ENCODE assay signal across 11 mouse cellular contexts in genomic region chr10:80388731-80389130, GRCm38 (mm10). TPM values are rescaled to one million over a fixed set of nuclear protein-coding genes. Genes with fewer than 3 reads are reported as not detected.
DNase-seq lines count a peak whose midpoint lies in the region; ATAC-seq and TF ChIP-seq lines count a peak whose summit lies in the region.
"Had no signal": no experiment of that assay in that cellular context is flagged by ENCODE, and none has a peak within 500 bp of the region (broad histone marks: within the 10 kb centered on the region; RNA-seq: fewer than 3 reads in every experiment).

No protein-coding gene starts in this region.

- intact Hi-C loops in heart, postnatal 36 days (cut with DNase I): loop anchor here (1.0 to 5.0 kb wide), 2 partner anchors 10 to 44 kb away; partner anchors contain the start of gene Tcf3

- no peaks in the 10 kb centered on the region for H3K27me3 ChIP-seq in heart, embryonic 11.5 days (ENCODE audit: control insufficient read depth, insufficient read depth, low read length)
- peaks cover 8% of the 10 kb centered on the region; the same call in 1 of the 2 replicates for H3K27me3 ChIP-seq in liver, embryonic 12.5 days (replicated peaks)
- H3K27me3 ChIP-seq in embryonic facial prominence, embryonic 11.5 days (ENCODE audit: control insufficient read depth, insufficient read depth, low read length): no peaks in the 10 kb centered on the region
- no peaks in the 10 kb centered on the region for H3K27me3 ChIP-seq in limb, embryonic 12.5 days

- ATAC-seq in heart, embryonic 11.5 days (replicated peaks; ENCODE audit: insufficient number of reproducible peaks, low FRiP score, low TSS enrichment): no peak
- no peak for ATAC-seq in liver, embryonic 12.5 days
- ATAC-seq in embryonic facial prominence, embryonic 11.5 days (replicated peaks; ENCODE audit: insufficient number of reproducible peaks, low FRiP score, low TSS enrichment, low read depth): no peak
- no peak for ATAC-seq in limb, embryonic 12.5 days (ENCODE audit: insufficient number of reproducible peaks, insufficient read depth, low FRiP score, low TSS enrichment, low read depth)
- no peak for ATAC-seq in erythroblast, adult 5-6 weeks (replicated peaks; ENCODE audit: low FRiP score, poor library complexity, severe bottlenecking)

- H3K36me3 ChIP-seq in heart, embryonic 11.5 days (ENCODE audit: control insufficient read depth, insufficient read depth, low read length): peaks cover 25% of the 10 kb centered on the region
- peaks cover 41% of the 10 kb centered on the region for H3K36me3 ChIP-seq in liver, embryonic 12.5 days
- peaks cover 25% of the 10 kb centered on the region for H3K36me3 ChIP-seq in embryonic facial prominence, embryonic 11.5 days (replicated peaks; ENCODE audit: control insufficient read depth, insufficient read depth, low read depth, low read length)
- H3K36me3 ChIP-seq in limb, embryonic 12.5 days: peaks cover 59% of the 10 kb centered on the region

- peaks cover 34% of the 10 kb centered on the region for H3K4me1 ChIP-seq in heart, embryonic 11.5 days (ENCODE audit: control insufficient read depth, insufficient read depth, low read length)
- H3K4me1 ChIP-seq in liver, embryonic 12.5 days: peaks cover 61% of the 10 kb centered on the region
- peaks cover 18% of the 10 kb centered on the region for H3K4me1 ChIP-seq in embryonic facial prominence, embryonic 11.5 days (ENCODE audit: control insufficient read depth, insufficient read depth, low read length)
- H3K4me1 ChIP-seq in limb, embryonic 12.5 days (replicated peaks): peaks cover 29% of the 10 kb centered on the region

- TF ChIP-seq CTCF in layer of hippocampus, adult 2 months (conservative IDR thresholded peaks at IDR 0.05): no peak

- WGBS in heart, embryonic 11.5 days (ENCODE audit: insufficient replicate concordance): 42% methylated on average over 2 of the region's 2 CpGs
- 8% methylated on average over 2 of the region's 2 CpGs for WGBS in liver, embryonic 12.5 days (ENCODE audit: insufficient replicate concordance)
- WGBS in embryonic facial prominence, embryonic 11.5 days: 34% methylated on average over 2 of the region's 2 CpGs
- WGBS in limb, embryonic 12.5 days: 14% methylated on average over 2 of the region's 2 CpGs

- peak overlapping the region; percentile 85; the same call in 1 of the 2 replicates for H3K4me3 ChIP-seq in heart, embryonic 11.5 days (ENCODE audit: low read depth, low read length)
- H3K4me3 ChIP-seq in liver, embryonic 12.5 days: no peak overlapping the region
- no peak overlapping the region; the same call in 1 of the 2 replicates for H3K4me3 ChIP-seq in embryonic facial prominence, embryonic 11.5 days (ENCODE audit: low read depth, low read length)
- peak overlapping the region; percentile 97; the same call in 1 of the 2 replicates for H3K4me3 ChIP-seq in limb, embryonic 12.5 days (replicated peaks)
- no peak overlapping the region for H3K4me3 ChIP-seq in layer of hippocampus, adult 2 months

- H3K27ac ChIP-seq in heart, embryonic 11.5 days (ENCODE audit: low read depth, low read length): no peak overlapping the region
- peak overlapping the region; percentile 71; the same call in 1 of the 2 replicates for H3K27ac ChIP-seq in liver, embryonic 12.5 days
- H3K27ac ChIP-seq in embryonic facial prominence, embryonic 11.5 days (replicated peaks; ENCODE audit: low read depth, low read length): no peak overlapping the region
- H3K27ac ChIP-seq in limb, embryonic 12.5 days: peak overlapping the region; percentile 84
- H3K27ac ChIP-seq in layer of hippocampus, adult 2 months: no peak overlapping the region

- no peak for DNase-seq in heart, postnatal 36 days
- DNase-seq in liver: no peak
- no peak for DNase-seq in embryonic facial prominence, embryonic 11.5 days (ENCODE audit: low spot score)
- no peak for DNase-seq in layer of hippocampus, adult 2 months (ENCODE audit: low spot score in 2 of 2)
- DNase-seq: lung, postnatal 10 days had no signal

- H3K9me3 ChIP-seq in heart, embryonic 11.5 days (replicated peaks; ENCODE audit: control insufficient read depth, low read length): no peaks in the 10 kb centered on the region
- H3K9me3 ChIP-seq in liver, embryonic 12.5 days (replicated peaks): no peaks in the 10 kb centered on the region
- H3K9me3 ChIP-seq in embryonic facial prominence, embryonic 11.5 days (replicated peaks; ENCODE audit: control insufficient read depth, low read length): no peaks in the 10 kb centered on the region
- H3K9me3 ChIP-seq in limb, embryonic 12.5 days: no peaks in the 10 kb centered on the region

- peak overlapping the region; percentile 96 for H3K4me2 ChIP-seq in heart, embryonic 11.5 days
- H3K4me2 ChIP-seq in liver, embryonic 12.5 days: peak overlapping the region; percentile 94
- no peak overlapping the region for H3K4me2 ChIP-seq in embryonic facial prominence, embryonic 11.5 days (ENCODE audit: low read depth, low read length)
- H3K4me2 ChIP-seq in limb, embryonic 12.5 days: peak overlapping the region; percentile 88

- no peak overlapping the region for H3K9ac ChIP-seq in heart, embryonic 11.5 days (ENCODE audit: low read depth, low read length)
- H3K9ac ChIP-seq in liver, embryonic 12.5 days: no peak overlapping the region; the same call in 1 of the 2 replicates
- peak overlapping the region; percentile 97; the same call in 1 of the 2 replicates for H3K9ac ChIP-seq in embryonic facial prominence, embryonic 11.5 days (replicated peaks; ENCODE audit: low read length)
- 0 out of 2 replicates have a peak overlapping the region, but pooled peaks have one; percentile 97 for H3K9ac ChIP-seq in limb, embryonic 12.5 days (replicated peaks)

RNA-seq across cellular contexts. Expression of gene Mex3d, which starts 1.3 kb away (rescaled TPM):
- 4.0 and 6.4 TPM in 2 replicates for polyA plus RNA-seq in heart, embryonic 11.5 days (2014; fragmentation: Nextera tagmentation; extraction: Ambion mirVana)
- 1 to 10 TPM; 8.1 to 8.6 TPM for total RNA-seq in heart, postnatal 36 days (2021)
- 2.1 TPM in 2 replicates for polyA plus RNA-seq in liver, embryonic 12.5 days (2016; fragmentation: Nextera tagmentation; extraction: Ambion mirVana)
- 10.3 and 12.9 TPM in 2 replicates for polyA plus RNA-seq in embryonic facial prominence, embryonic 11.5 days (2014; fragmentation: Nextera tagmentation; extraction: Ambion mirVana)
- polyA plus RNA-seq in limb, embryonic 12.5 days (2016; fragmentation: Nextera tagmentation; extraction: Ambion mirVana): 12.5 and 15.2 TPM in 2 replicates
- total RNA-seq in layer of hippocampus, adult 2 months (2021): 10 to 100 TPM; 15.5 to 17.1 TPM
- total RNA-seq in erythroblast, adult 5-6 weeks (2015; ENCODE audit: low replicate concordance): 1.5 TPM in 1 of 2 replicates, not detected in the other
- 0.51 and 0.70 TPM in 2 replicates for total RNA-seq in erythroblast, adult 5-6 weeks (2017; ENCODE audit: low replicate concordance)

RNA-seq across cellular contexts. Expression of gene Mbd3, which starts 10.6 kb away (rescaled TPM):
- polyA plus RNA-seq in heart, embryonic 11.5 days (2014; fragmentation: Nextera tagmentation; extraction: Ambion mirVana): 151 and 171 TPM in 2 replicates
- 10 to 100 TPM; 82.1 to 82.2 TPM for total RNA-seq in heart, postnatal 36 days (2021)
- 134 and 140 TPM in 2 replicates for polyA plus RNA-seq in liver, embryonic 12.5 days (2016; fragmentation: Nextera tagmentation; extraction: Ambion mirVana)
- 241 and 259 TPM in 2 replicates for polyA plus RNA-seq in embryonic facial prominence, embryonic 11.5 days (2014; fragmentation: Nextera tagmentation; extraction: Ambion mirVana)
- 361 and 364 TPM in 2 replicates for polyA plus RNA-seq in limb, embryonic 12.5 days (2016; fragmentation: Nextera tagmentation; extraction: Ambion mirVana)
- total RNA-seq in layer of hippocampus, adult 2 months (2021): 100 to 1,000 TPM; 147 to 149 TPM
- total RNA-seq in erythroblast, adult 5-6 weeks (2015; ENCODE audit: low replicate concordance): 11.9 and 38.4 TPM in 2 replicates
- 10.5 and 21.3 TPM in 2 replicates for total RNA-seq in erythroblast, adult 5-6 weeks (2017; ENCODE audit: low replicate concordance)

RNA-seq across cellular contexts. Expression of gene Uqcr11, which starts 17.9 kb away (rescaled TPM):
- 1,161 and 1,177 TPM in 2 replicates for polyA plus RNA-seq in heart, embryonic 11.5 days (2014; fragmentation: Nextera tagmentation; extraction: Ambion mirVana)
- total RNA-seq in heart, postnatal 36 days (2021): 1,000 to 10,000 TPM; 1,920 to 2,020 TPM
- 594 and 628 TPM in 2 replicates for polyA plus RNA-seq in liver, embryonic 12.5 days (2016; fragmentation: Nextera tagmentation; extraction: Ambion mirVana)
- 377 and 460 TPM in 2 replicates for polyA plus RNA-seq in embryonic facial prominence, embryonic 11.5 days (2014; fragmentation: Nextera tagmentation; extraction: Ambion mirVana)
- 416 and 437 TPM in 2 replicates for polyA plus RNA-seq in limb, embryonic 12.5 days (2016; fragmentation: Nextera tagmentation; extraction: Ambion mirVana)
- total RNA-seq in layer of hippocampus, adult 2 months (2021): 100 to 1,000 TPM; 404 to 413 TPM
- total RNA-seq in erythroblast, adult 5-6 weeks (2015; ENCODE audit: low replicate concordance): 38.2 and 42.4 TPM in 2 replicates
- total RNA-seq in erythroblast, adult 5-6 weeks (2017; ENCODE audit: low replicate concordance): 56.0 and 60.8 TPM in 2 replicates

RNA-seq across cellular contexts. Expression of gene Plk5, which starts 32.5 kb away (rescaled TPM):
- polyA plus RNA-seq in heart, embryonic 11.5 days (2014; fragmentation: Nextera tagmentation; extraction: Ambion mirVana): not detected in 2 replicates
- total RNA-seq in heart, postnatal 36 days (2021): under 1 TPM; 0.49 to 0.64 TPM
- polyA plus RNA-seq in liver, embryonic 12.5 days (2016; fragmentation: Nextera tagmentation; extraction: Ambion mirVana): 0.06 and 0.10 TPM in 2 replicates
- polyA plus RNA-seq in embryonic facial prominence, embryonic 11.5 days (2014; fragmentation: Nextera tagmentation; extraction: Ambion mirVana): 0.26 and 0.52 TPM in 2 replicates
- 1.2 and 1.3 TPM in 2 replicates for polyA plus RNA-seq in limb, embryonic 12.5 days (2016; fragmentation: Nextera tagmentation; extraction: Ambion mirVana)
- total RNA-seq in layer of hippocampus, adult 2 months (2021): 10 to 100 TPM; 33.4 to 36.6 TPM
- not detected in 2 replicates for total RNA-seq in erythroblast, adult 5-6 weeks (2015; ENCODE audit: low replicate concordance)
- not detected in 2 replicates for total RNA-seq in erythroblast, adult 5-6 weeks (2017; ENCODE audit: low replicate concordance)
- total RNA-seq: neutrophil, adult 5-6 weeks had no signal
- polyA plus RNA-seq: CD4-positive, CD25-positive, alpha-beta regulatory T cell, adult 4 months had no signal

RNA-seq across cellular contexts. Expression of gene Adamtsl5, which starts 40.5 kb away (rescaled TPM):
- 2.4 and 3.7 TPM in 2 replicates for polyA plus RNA-seq in heart, embryonic 11.5 days (2014; fragmentation: Nextera tagmentation; extraction: Ambion mirVana)
- 10 to 100 TPM; 75.9 to 83.8 TPM for total RNA-seq in heart, postnatal 36 days (2021)
- 2.4 and 2.9 TPM in 2 replicates for polyA plus RNA-seq in liver, embryonic 12.5 days (2016; fragmentation: Nextera tagmentation; extraction: Ambion mirVana)
- polyA plus RNA-seq in embryonic facial prominence, embryonic 11.5 days (2014; fragmentation: Nextera tagmentation; extraction: Ambion mirVana): 0.14 and 0.88 TPM in 2 replicates
- polyA plus RNA-seq in limb, embryonic 12.5 days (2016; fragmentation: Nextera tagmentation; extraction: Ambion mirVana): 0.70 and 0.88 TPM in 2 replicates
- 1 to 10 TPM; 4.7 to 7.2 TPM for total RNA-seq in layer of hippocampus, adult 2 months (2021)
- total RNA-seq in erythroblast, adult 5-6 weeks (2015; ENCODE audit: low replicate concordance): 0.21 and 0.77 TPM in 2 replicates
- 0.17 TPM in 1 of 2 replicates, not detected in the other for total RNA-seq in erythroblast, adult 5-6 weeks (2017; ENCODE audit: low replicate concordance)
- total RNA-seq: neutrophil, adult 5-6 weeks had no signal
- polyA plus RNA-seq: CD4-positive, CD25-positive, alpha-beta regulatory T cell, adult 4 months had no signal

Comparison
In these comparisons a context has a peak if more than half of its experiments do, and no peak if none do; other contexts are left out.
1. H3K27ac ChIP-seq: peak in liver, embryonic 12.5 days (single experiment) and limb, embryonic 12.5 days (single experiment); none in heart, embryonic 11.5 days (single experiment), embryonic facial prominence, embryonic 11.5 days (single experiment) and layer of hippocampus, adult 2 months (single experiment).
2. H3K4me3 ChIP-seq: peak in heart, embryonic 11.5 days (single experiment) and limb, embryonic 12.5 days (single experiment); none in liver, embryonic 12.5 days (single experiment), embryonic facial prominence, embryonic 11.5 days (single experiment) and layer of hippocampus, adult 2 months (single experiment).
3. H3K9ac ChIP-seq: peak in embryonic facial prominence, embryonic 11.5 days (single experiment) and limb, embryonic 12.5 days (single experiment); none in heart, embryonic 11.5 days (single experiment) and liver, embryonic 12.5 days (single experiment).